Mouse (Mus musculus) neural tube, postnatal 0 days (tissue): ENCODE data around the gene Prr7. TPM values are rescaled to one million over a fixed set of nuclear protein-coding genes. Genes with fewer than 3 reads are reported as not detected.

Experiments used
- microRNA-seq: library from miRNA; unstranded; fragments of <30 nt; microRNA quantifications from one replicate; pipeline ENCODE4, GENCODE M21; 2016
- polyA plus RNA-seq: library from polyadenylated mRNA; unstranded; fragments of >200 nt; fragmentation: Nextera tagmentation; extraction: Ambion mirVana; gene quantifications from 2 replicates; pipeline ENCODE4 v1.2.1, GENCODE M21; 2015

The Prr7 gene
- polyA plus RNA-seq, result 5.5 and 6.3 TPM in 2 replicates

DNA sequence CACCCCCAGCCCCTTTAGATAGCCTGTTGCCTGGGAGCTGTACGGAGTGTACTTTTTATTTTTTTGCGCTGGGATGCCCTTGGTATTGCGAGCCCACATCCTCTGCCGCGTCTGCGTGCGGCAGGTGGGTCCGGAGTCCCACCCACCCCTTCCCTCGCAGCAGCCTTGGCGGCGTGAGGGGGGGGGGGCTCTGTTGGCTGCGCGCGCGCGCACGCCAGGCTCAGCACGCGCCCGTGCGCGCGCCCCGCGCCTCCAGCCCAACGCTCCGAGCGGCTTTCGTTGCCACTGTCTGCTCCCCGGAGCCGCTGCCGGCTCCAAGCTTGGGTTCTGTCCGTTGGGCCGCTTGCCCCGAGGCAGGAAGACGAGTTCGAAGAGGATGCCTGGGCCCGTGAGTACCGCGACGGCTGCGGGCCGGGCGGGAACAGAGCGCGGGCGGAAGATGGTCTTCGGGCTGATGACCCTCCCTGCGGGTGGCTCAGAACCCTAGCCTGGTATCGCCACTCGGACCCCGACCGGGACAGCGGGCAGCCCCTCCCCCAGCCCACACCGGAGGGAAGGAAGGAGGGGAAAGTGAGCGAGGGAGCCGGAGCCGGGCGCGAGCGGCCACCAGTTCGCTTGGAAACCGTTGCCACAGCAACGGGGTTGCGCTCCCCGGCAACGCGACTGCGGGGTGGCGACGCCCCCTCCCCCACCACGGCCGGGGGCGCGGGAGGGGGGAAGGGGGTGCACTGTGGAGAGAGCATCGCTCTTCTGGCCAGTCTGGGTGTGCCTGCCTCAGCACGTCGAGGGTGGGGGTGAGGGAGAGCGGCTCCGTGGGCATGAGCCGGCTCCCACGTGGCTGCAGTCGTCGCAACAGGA is at the start of gene Prr7:
Gene Prr7, plus strand, starts transcription at position 241 of the 858 bp plus-strand sequence.

DNA sequence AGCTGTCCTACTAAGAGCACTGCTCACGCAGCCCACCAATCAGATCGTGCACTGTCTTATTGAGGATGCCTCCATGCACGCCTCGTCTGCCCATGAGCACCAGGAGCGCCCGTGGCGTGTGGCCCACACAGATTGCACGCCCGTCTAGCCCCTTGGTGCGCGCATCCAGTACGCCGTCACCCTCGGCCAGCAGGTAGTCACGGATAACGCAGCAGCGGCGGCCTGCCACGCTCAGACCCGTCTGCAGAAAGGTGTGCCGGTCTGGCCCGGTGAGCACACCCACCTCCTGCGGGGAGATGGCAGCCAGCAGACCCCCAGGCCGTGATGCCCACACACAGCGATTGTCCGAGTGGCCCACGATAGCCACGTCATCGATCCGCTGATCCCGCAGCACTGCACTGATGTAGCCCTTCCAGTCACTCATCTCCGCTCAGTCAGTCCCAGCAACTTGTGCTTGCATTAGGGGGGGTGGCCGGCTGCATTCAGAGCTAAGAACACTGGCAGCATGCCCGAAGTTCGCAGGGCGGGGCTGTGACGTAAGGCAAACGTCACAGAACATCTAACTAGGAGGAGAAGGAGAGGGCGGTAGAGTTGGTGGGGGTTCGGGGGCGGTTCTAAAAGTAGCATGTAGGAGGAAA is 49.2 kb upstream of the Prr7 start, which contains the start of gene Pfn3:
Gene Pfn3, minus strand, starts transcription at position 490 of the 638 bp plus-strand sequence.

DNA sequence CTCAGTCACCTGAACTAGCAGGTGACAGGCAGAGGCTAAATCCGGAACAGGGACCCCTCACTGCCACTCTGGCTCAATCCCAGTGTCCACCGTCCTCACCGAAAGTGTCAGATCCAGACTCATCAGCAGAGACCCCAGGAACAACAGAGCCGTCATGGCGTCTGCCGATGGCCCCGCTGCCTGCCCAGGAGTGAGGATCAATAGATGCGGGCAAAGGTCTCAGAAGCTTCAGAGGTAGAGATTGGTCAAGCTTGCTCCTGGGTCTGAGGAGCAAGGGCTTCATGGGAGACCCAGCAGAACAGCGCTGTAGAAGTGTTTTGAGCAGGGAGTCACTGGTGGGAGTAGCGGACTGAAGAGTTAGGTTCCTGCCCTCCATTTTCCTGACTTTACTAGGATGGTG is 37.5 kb upstream of the Prr7 start, which contains the start of gene F12:
Gene F12, minus strand, starts transcription at position 181 of the 400 bp plus-strand sequence.

DNA sequence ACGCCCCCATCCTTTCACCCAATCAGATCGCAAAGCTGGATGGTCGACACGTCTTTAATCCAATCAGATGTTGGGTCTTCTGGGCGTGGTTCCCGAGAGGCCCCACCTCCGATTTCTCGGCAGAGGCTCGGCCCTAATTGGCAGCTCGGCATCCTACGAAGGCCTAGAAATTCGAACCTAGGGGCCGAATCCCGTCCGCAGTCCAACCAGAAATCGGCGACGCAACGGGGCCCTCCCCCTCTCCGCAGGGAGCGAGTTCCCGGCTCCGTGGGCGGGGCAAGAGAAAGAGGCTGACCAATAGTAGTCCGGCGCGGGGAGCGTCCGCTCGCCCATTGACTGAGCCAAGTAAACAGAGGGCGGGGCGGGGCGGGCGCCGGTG is 19.1 kb upstream of the Prr7 start, which contains the start of gene Grk6:
Gene Grk6, plus strand, starts transcription at position 136 of the 379 bp plus-strand sequence.

DNA sequence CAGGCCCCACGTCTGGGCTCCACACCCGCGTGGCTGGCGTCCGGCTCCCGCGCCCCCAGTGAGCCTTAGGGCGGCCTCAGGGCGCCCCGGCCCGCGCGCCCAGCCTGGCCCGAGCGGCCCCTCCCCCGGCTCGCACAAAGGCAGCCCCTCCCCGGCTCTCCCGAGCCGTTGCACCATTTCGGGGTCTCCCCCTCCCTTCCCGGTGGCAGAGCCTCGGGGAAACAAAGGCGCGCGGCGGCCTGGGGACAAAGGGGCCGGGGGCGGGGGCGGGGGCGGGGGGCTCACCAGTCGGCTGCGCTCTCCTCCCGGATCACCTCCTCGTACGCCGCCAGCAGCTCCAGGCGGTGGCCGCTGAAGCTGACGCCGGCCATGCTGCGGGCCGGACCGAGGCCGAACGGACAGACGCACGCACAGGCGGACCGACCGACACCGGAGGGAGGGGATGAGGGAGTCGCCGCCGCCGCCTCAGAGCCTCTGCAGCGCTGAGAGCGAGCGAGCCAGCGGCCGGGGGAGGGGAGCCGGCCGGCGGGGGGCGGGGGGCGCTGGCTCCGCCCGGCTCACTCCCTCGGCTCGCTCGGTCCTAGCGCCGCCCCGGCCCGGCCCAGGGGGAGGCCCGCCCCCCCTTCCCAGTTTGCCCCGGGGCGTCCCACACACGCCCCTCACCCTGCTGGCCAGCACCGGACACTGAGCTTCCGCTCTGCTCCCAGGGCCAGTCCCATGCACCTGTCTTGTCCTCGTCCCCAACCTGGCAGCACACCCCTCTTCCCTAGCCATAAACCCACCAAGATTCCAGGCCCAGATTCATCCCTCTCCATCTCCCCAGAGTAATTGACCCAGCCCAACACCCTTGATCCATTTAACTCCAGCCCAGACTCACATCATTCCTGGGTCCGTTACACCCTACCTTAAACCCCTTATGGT is 23.8 kb downstream of the Prr7 start, which contains the start of gene Dbn1:
Gene Dbn1, minus strand, starts transcription at position 534 of the 921 bp plus-strand sequence.

DNA sequence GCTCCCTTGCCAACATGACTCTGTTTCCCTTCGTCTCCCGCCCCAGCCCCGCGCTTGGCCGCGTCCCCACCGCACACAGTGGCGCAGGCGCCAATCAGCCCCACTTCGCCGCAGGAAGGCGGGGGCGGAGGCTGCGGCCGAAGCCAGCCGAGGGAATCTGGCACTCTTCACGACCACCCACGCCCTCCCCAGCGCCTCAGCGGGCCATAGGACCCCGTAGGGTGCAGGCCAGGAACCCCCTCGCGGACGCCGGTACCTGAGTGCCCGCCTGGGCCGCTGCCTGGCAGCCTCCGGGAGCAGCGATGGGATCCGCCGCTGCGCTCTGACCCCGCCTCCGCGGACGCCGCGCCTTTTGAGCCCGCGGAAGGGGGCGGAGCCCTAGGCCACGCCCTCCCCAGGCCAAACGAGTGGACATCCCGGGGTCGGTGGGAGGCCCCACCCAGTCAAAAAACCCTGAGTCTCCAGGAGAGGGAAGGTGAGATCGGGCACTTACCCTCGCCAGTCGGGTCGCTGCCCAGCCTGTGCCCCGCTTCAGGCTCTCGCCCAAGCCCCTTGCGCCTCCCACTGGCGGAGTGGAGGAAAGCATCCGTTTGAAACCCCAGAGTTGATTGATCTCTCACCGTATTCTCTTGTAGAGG is 49.2 kb downstream of the Prr7 start, which contains the start of gene Pdlim7:
Gene Pdlim7, minus strand, starts transcription at position 566 of the 638 bp plus-strand sequence.

Small RNA genes lying within 50 kb of the gene (microRNA-seq; reads per million reads assigned to microRNA genes)
- gene Mir6943, result not detected
- gene Mir6944, result 22.1 reads per million, percentile 27 among the genes with 10 or more reads in this experiment
- 3.2 reads per million, percentile 2 among the genes with 10 or more reads in this experiment for gene Mir6945

Other genes with a start within 250 kb of the Prr7 start
- 302 and 314 TPM in 2 replicates for gene Prelid1, start 143.8 kb upstream of the Prr7 start, polyA plus RNA-seq
- gene Rab24, start 142.3 kb upstream of the Prr7 start, polyA plus RNA-seq, result 98.3 and 99.3 TPM in 2 replicates
- 4.4 and 5.2 TPM in 2 replicates for gene Mxd3, start 134.4 kb upstream of the Prr7 start, polyA plus RNA-seq
- 34.2 and 36.2 TPM in 2 replicates for gene Lman2, start 101.5 kb upstream of the Prr7 start, polyA plus RNA-seq
- gene Rgs14, start 94.5 kb upstream of the Prr7 start, polyA plus RNA-seq, result 0.52 and 0.63 TPM in 2 replicates
- not detected in 2 replicates for gene Slc34a1, start 66.1 kb upstream of the Prr7 start, polyA plus RNA-seq
- gene Pfn3, start 49.0 kb upstream of the Prr7 start, polyA plus RNA-seq, result 1.5 and 3.3 TPM in 2 replicates
- 0.11 and 0.63 TPM in 2 replicates for gene F12, start 37.5 kb upstream of the Prr7 start, polyA plus RNA-seq
- 33.0 and 37.2 TPM in 2 replicates for gene Grk6, start 19.2 kb upstream of the Prr7 start, polyA plus RNA-seq
- 261 and 300 TPM in 2 replicates for gene Dbn1, start 23.8 kb downstream of the Prr7 start, polyA plus RNA-seq
- 141 and 174 TPM in 2 replicates for gene Pdlim7, start 49.4 kb downstream of the Prr7 start, polyA plus RNA-seq
- gene Dok3, start 65.0 kb downstream of the Prr7 start, polyA plus RNA-seq, result 2.1 and 2.5 TPM in 2 replicates
- 37.2 and 40.7 TPM in 2 replicates for gene Ddx41, start 72.4 kb downstream of the Prr7 start, polyA plus RNA-seq
- 30.6 and 35.3 TPM in 2 replicates for gene Fam193b, start 106.9 kb downstream of the Prr7 start, polyA plus RNA-seq
- 100 TPM in 2 replicates for gene Tmed9, start 109.5 kb downstream of the Prr7 start, polyA plus RNA-seq
- gene B4galt7, start 135.6 kb downstream of the Prr7 start, polyA plus RNA-seq, result 44.6 and 45.7 TPM in 2 replicates
- gene Caml, start 158.7 kb downstream of the Prr7 start, polyA plus RNA-seq, result 108 and 111 TPM in 2 replicates
- gene Ddx46, start 170.8 kb downstream of the Prr7 start, polyA plus RNA-seq, result 18.3 and 20.6 TPM in 2 replicates
- 66.1 and 66.5 TPM in 2 replicates for gene B230219D22Rik, start 228.9 kb downstream of the Prr7 start, polyA plus RNA-seq